Mouse (Mus musculus) heart, postnatal 0 days (tissue): ENCODE results near the gene Gm28053.

Experiments used
- CTCF ChIP-seq: IDR thresholded peaks from 2 replicates; pipeline ENCODE4 v1.5.1; 2016; ENCODE audit warnings: antibody characterized with exemption, control low read depth, low read depth
- EP300 ChIP-seq: IDR thresholded peaks from 2 replicates; pipeline ENCODE4 v1.6.1; 2016; ENCODE audit warnings: antibody characterized with exemption, low read depth

DNA sequence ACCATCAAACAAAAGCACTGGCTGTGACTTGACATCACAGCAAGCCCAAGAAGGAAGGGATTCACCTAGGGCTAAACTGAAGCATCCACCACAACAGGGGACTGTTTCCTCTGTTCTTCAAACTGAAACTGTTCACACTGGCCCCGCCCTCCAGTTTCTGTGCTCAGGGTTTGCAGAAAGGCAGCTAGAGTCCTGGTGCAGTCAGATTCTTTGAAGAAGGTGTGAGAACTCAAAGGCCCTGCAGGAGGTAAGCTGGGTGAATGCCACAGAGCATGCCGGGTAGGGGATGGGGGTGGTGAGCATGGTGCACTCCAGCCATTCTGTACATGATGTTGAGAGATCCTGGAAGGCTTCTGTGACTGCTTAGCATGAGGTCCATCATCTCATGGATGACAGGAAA, at the start of gene Gm28053, which contains the start of gene Gimap7:
- TF ChIP-seq CTCF (no peak), EP300 (no peak)
